Mouse (Mus musculus) thymus, postnatal 25 days (tissue): ENCODE data around the gene Rpap2.
A peak's percentile ranks its signal among the peaks of the same experiment; 100 is the strongest.

ENCODE experiments used
- DNase-seq: peaks from one replicate; pipeline ENCODE4 v3.0.0; 2022

The Rpap2 gene

DNA sequence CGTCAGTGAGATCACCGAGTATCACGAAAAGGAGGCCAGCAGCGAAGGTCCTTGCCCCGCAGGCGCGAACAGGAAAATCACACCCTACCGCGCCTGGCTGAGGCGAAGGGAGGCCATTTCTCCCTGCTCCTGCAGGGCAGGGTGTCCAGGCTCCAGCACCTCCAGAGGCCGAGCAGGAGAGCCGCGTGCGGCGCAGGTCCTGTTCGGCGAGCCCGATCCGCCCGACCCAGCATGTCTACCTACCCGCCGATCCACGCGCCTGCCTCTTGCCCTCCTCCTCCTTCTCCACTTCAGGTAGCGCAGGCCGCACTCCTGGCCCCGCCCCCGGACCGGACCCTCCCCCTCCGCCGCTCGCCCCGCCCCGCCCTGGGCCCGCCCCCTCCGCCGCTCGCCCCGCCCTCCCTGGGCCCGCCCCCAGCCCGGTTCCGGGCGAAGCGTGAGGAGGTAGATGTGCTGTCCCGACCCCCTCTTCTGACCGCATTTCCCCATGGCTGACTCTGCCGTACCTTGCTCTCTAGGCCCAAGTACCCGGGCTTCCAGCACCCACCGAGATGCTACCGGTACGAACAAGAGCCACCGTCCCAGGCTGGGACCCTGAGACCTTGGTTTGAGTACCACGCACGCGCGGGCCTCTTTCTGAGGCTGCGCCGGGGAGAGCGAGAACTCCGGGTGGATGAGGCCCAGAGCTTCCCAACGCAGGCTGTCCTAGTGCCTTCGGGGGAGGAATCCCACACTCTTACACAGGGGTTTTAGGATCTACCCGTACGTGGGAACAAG lies at the start of gene Rpap2, which contains the start of gene Glmn:
Gene Rpap2 (plus strand): TSS at position 73 of the 777 bp plus-strand sequence.
Gene Glmn (minus strand): TSS at position 588 of the 777 bp plus-strand sequence.
- DNase-seq = peak; percentile 91

DNA sequence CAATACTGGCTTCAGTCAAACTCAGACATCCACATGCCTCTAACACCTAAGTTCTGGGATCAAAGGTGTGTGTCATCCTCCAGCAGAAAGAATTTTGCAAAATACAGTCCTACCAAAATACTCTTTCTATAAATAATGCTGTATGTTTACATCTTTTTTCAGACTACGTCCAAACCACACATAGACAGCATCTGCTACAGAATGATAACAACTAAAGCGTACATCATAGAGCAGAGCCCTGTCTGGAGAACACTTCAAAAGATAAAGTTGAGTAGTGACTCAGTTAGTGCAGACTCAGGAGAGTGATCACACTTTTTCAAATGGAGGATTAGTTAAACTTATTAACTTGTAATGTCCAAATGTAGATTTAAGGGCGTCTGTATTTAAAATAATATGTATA lies 49.2 kb upstream of the Rpap2 start:
- no peak for DNase-seq

- no peak for DNase-seq
These were observed 48.7 kb upstream of the Rpap2 start for GRCm38 (mm10) chr5:107548444-107548843.

DNA sequence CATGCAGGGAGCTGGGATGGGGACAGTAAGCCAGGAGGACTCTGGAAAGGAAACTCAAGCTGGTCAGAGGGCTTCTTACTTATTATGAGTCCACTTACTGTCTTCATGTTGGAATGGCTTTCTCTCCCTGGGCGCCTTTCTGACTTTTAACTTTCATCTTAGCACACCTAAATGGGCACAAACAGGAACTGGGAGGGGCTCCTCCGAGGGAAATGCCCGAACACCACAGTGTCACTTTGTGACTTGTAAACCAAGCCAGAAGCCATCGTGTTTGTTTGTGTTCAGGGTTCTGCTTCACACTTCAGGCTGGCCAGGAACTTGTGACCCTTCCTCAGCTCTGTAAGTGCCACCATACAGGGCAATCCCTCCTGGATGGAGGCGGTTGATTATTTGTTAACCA lies 42.8 kb upstream of the Rpap2 start:
- no peak for DNase-seq

DNA sequence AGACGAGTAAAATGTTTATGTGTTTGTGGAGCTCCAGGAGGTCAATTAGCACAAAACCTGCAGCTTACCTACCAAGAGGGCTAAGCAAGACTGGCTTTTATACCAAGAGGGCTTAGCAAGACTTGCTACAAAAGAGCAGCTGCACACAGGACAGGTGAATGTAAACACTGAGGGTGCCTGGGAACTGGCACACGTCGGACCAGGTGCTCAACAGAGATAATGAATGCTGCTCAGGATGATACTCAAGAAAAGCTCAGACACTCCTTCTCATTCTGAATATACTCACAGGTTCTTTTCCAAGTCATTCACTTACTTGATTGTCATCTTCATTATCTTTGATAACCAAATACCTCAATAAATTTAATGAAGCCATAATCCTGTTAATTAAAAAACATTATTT lies 40.2 kb upstream of the Rpap2 start:
- DNase-seq = no peak

DNA sequence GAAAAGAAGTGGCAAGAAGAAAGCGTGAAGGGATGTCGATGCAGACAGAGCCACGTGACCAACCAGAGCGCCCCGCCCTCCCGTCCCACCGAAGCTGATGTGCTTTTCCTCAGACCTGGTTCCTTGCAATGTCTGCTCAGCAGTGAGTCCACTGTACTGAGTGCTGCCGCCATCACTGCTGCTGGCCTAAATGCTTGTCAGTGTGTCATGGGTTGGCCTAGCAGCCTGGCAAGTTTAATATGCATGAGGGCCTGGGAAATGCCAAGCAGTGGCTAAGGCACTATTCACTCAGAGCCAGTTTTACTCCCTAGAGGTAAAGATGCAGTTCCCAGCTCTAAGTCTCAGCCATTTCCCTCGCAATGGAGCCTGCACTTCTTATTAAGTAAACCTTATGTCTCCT lies 28.0 kb upstream of the Rpap2 start:
- no peak for DNase-seq

DNA sequence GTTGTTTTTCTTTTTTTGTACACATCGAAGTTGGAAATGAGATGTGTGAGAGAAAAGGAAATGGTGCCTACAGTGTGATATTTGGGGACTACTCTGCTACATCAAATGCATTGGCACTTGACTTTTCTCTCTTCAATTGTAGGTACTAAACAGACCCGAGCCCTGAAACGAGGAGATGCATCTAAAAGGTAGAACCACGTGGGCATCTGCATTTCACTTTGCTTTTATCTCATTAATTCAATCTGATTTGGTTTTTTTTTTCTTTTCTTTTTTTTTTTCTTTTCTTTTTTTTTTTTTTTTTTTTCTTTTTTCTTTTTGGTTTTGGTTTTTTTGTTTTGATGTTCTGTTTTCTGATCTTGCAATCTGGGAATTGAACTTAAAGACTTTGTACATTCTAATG lies 1.2 kb downstream of the Rpap2 start:
- no peak for DNase-seq

GRCm38 (mm10) chr5:107611224-107611623 lies 14.1 kb downstream of the Rpap2 start:
- peak; percentile 79 for DNase-seq

DNA sequence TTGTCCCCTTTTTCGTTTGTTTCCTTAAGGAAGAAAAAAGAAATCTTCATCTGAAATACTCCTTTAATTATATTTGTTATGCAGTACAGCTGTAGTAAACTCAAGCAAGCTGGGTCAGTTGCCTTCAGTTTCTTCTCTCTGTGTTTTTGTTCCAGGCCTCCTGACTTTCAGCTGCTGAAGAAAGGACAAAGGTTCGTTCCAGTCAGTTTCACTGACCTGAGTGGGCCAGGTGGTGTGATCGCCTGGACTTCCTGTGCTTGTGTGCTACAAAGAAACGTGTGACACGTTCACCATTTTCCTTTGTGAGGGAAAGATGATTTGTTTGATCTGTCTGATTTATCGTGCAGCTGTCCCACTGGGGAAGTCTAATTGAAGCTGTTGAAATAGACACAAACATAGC lies 20.8 kb downstream of the Rpap2 start:
- no peak for DNase-seq

GRCm38 (mm10) chr5:107621327-107621726 lies 24.2 kb downstream of the Rpap2 start:
- DNase-seq = no peak

DNA sequence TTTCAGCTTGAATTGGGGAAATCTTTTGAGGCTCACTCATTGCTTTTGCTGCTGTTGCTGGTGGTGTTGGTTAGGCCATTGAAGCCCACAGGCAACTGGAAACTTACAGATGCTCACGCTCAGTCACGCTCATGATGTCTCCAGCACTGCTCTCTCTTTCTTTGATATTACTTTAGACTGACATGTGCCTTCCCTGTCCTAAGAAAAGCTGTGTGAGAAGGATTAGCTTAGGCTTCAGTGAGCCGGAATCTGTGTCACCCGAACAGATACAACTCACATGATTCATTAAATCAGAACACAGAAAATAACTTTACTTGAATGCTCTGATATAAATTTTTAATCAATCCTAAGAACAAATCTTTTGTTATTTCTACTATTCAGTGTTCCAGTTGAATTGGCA lies 36.5 kb downstream of the Rpap2 start:
- no peak for DNase-seq

DNA sequence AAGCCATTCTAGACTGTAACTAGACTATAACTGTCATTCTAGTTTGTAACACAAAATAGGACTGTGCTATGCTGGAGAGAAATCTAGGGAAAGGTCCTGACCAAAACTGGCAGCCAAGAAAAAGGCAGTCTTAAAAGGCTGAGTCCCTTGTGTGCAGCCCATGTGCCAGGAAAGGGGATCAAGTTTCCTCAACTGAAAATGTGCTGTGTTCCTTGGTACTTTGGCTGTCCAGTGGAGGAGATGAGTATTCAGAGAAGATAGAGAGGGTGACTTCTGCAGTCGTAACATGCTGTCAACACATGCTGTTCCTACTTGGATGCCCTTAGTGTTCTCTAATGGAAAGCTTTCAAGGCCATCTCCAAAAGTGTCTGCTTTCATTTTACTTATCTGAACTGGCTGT lies 39.9 kb downstream of the Rpap2 start:
- no peak for DNase-seq

DNA sequence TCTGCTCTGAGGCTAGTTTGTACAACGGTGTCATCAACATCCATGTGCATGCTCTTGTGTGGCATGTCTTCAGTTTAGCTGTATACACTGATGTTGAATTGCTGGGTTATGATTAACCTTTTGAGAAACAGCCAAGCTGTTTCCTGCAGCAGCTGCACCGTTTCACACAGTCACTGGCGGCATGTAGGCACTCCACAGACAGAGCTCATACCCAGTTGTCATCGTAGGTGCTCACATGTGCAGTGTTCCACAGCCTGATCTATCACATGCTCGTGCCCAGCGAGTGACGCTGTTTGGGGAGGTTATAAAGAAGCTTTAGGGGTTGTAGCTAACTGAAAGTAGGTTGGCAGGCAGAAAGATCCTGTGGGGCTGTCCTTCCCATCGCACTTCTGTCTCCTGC lies 41.2 kb downstream of the Rpap2 start:
- DNase-seq = peak; percentile 30

- DNase-seq = no peak
These were observed 47.4 kb downstream of the Rpap2 start for GRCm38 (mm10) chr5:107644595-107644994.

GRCm38 (mm10) chr5:107645935-107646334 lies 48.8 kb downstream of the Rpap2 start:
- DNase-seq = no peak

DNA sequence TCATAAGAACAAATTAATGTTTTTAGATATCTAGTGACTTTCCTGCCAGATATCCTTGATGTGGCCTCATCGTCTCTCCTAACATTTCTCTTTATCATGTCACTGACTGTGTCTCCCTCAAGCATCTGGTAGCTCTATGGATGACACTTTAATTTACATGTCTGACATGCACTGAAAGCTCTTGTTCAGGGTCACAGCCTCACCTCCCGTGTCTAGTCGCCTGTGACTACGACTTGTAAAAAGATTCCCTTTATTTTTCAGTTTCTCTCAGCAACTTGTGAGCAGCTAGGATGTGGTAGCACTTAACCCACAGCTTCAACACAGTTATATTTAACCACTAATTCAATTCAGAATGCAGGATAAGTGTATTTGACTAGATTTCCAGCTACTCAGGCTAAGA lies 50.4 kb downstream of the Rpap2 start:
- DNase-seq = no peak

DNA sequence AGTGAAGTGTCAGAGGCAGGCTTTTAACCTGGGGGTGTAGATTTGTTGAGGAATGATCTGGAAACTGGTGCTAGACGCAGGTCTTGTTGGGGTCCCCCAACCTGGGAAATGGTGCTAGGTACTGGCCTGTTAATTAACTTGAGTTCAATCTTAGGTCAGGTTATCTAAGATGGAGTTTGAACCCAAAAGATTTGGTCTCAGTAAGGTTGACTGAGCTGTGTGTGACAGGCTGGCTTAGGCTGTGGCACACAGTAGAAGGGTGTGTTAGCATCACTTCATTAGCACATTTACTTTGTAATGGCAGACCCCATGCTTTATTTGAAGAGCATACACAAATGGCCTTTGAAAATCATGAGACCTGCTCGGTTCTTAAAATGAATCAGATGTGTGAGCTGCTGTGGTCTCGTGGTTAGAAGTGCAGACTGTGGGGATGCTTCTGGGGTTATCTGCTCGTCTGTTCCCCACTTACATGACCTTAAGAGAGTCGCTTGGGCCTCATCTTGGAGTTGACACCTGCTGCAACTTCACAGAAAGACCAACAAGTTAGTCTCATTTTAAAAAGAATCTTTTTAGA lies 51.5 kb downstream of the Rpap2 start:
- DNase-seq = no peak

GRCm38 (mm10) chr5:107649680-107650079 lies 52.5 kb downstream of the Rpap2 start:
- no peak for DNase-seq

DNA sequence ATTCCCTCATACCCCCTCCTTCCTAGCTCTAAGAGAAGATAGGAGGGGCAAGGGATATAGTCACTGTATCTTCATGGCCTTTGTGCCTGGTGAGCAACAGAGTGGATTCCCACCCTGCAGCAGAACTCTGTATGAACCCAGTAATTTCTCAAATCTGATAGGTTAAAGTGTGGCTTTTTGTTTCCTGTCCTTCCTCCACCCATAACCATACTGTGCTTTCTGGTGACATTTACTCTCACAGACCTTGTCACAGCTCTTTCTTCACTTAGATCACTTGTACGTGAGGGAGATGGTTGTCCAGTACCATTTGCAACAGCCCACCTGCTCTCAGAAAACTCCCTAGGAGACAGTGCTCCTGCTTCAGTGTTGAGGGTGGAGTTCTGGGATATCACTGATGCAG lies 53.3 kb downstream of the Rpap2 start:
- peak; percentile 33 for DNase-seq

DNA sequence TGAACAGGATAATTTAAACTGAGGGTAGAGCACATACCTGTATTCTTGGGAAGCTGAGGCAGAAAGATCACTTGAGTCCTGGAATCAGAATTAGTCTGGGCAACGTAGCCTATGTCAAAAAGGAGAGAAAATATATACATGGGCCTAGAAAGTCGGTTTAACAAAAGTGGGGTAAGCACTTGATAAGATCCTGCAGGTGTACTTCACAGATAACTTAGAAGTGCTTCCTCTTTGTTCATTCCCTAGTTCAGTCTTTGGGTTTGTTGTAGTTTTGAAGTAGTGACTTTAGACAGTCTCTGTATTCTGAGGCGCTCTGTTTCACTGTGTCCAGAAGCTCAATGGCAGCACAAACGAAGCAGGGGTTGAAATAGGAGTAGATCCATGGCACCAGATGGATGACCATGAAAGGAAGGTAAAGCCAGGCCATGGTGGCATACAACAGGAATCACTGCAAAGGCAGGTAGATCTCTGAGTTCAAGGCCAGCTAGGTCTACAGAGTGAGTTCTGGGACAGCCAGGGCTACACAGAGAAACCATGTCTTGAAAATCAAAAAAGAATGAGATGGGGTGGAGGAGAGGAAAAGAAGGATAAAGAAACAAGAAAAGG lies 55.0 kb downstream of the Rpap2 start:
- DNase-seq = peak; percentile 51

DNA sequence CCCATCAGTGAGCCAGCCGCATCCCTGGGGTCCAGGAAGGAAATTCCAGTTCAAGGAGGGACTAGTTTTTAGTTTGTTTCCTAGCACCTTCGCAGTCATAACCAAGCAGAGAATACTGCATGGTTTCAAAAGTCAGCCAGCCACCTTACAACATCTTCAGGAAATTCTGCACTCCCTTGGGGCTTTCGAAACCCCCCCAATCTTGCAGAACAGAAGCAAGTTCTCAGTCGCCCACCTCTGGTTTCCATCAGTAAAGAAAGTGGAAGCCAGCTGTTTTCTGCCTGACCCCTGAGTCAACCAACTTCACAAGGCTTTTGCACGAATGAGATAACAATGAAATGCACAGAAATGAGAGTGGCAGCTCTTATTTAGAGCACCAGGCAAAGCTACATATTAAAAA lies 81.2 kb downstream of the Rpap2 start:
- no peak for DNase-seq

DNA sequence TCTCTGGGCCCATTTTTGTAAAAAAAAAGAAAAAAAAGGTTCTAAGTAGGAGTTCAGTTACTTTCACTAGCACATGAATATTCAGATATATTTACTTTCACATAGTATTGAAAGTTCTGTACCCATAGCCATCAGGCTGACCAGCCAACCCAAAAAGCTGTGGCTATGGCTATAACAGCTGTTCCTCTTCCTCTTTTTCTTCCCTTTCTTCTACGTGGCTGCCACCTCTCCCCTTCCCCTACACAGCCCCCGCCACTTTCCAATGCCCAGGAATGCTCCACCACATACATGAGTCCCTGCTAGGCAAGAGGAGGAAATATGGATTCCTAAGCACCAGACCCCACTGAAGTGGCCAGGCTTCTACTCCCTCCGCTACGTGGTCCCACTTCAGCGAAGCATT lies 84.1 kb downstream of the Rpap2 start:
- DNase-seq = no peak

- DNase-seq = peak; percentile 36
These were observed 87.2 kb downstream of the Rpap2 start for GRCm38 (mm10) chr5:107684380-107684779.

DNA sequence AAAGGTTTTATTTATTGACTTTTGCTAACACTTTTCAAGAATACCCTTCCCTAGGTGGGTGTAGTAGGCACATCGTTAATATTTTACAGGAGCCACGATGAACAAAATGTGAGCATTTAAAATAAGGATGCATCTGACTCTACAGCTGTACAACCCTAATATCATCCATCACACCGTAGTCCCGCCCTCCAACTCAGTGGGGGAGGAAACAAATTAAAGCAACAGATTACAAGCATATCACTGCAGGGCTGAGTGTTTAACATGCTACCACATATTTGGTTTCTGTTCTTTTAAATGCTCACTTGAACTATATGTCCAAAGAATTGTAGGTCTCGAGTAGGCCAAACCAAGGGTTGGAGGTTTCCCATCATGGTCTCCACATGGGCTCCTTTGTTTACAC lies 90.0 kb downstream of the Rpap2 start:
- DNase-seq = no peak
